Mouse (Mus musculus): ENCODE measurements around the gene Akap6. TPM values are rescaled to one million over a fixed set of nuclear protein-coding genes. Genes with fewer than 3 reads are reported as not detected.

Akap6 gene
- polyA plus RNA-seq, 1 experiment from 2014 or later, result 2.0 TPM

GRCm38 (mm10) chr12:52790350-52790768 lies 91.2 kb downstream of the Akap6 start:
- WGBS, result 14% methylated on average over 8 of the region's 8 CpGs
- H3K4me3 ChIP-seq (replicated peaks; ENCODE audit: low read length), result no peak overlapping the region
- H3K4me2 ChIP-seq (ENCODE audit: low read depth, low read length), result peak overlapping the region; percentile 3; the same call in 1 of the 2 replicates
- H3K36me3 ChIP-seq (ENCODE audit: control insufficient read depth, insufficient read depth, low read length), result no peaks in the 10 kb centered on the region
- no peaks in the 10 kb centered on the region for H3K9me3 ChIP-seq (replicated peaks; ENCODE audit: control insufficient read depth, low read length)
- H3K9ac ChIP-seq (ENCODE audit: low read length), result no peak overlapping the region
- no peaks in the 10 kb centered on the region for H3K27me3 ChIP-seq (ENCODE audit: control insufficient read depth, insufficient read depth, low read length)
- H3K4me1 ChIP-seq (ENCODE audit: control insufficient read depth, insufficient read depth, low read length), result peaks cover 11% of the 10 kb centered on the region
- ATAC-seq (ENCODE audit: insufficient read depth, low FRiP score), result peak; percentile 74; the same call in 1 of the 2 replicates
- H3K27ac ChIP-seq (ENCODE audit: low read length), result no peak overlapping the region

- no peak overlapping the region for H3K9ac ChIP-seq (ENCODE audit: low read length)
- WGBS, result 86% methylated on average over 4 of the region's 4 CpGs
- no peak overlapping the region for H3K4me3 ChIP-seq (replicated peaks; ENCODE audit: low read length)
- H3K4me1 ChIP-seq (ENCODE audit: control insufficient read depth, insufficient read depth, low read length), result peaks cover 11% of the 10 kb centered on the region
- H3K27ac ChIP-seq (ENCODE audit: low read length), result no peak overlapping the region
- no peak for ATAC-seq (ENCODE audit: insufficient read depth, low FRiP score)
- H3K4me2 ChIP-seq (ENCODE audit: low read depth, low read length), result no peak overlapping the region
- H3K36me3 ChIP-seq (ENCODE audit: control insufficient read depth, insufficient read depth, low read length), result no peaks in the 10 kb centered on the region
- H3K27me3 ChIP-seq (ENCODE audit: control insufficient read depth, insufficient read depth, low read length), result no peaks in the 10 kb centered on the region
- no peaks in the 10 kb centered on the region for H3K9me3 ChIP-seq (replicated peaks; ENCODE audit: control insufficient read depth, low read length)
Observed at GRCm38 (mm10) chr12:52794131-52794530, 94.9 kb downstream of the Akap6 start.

- Histone ChIP-seq H3K9ac (ENCODE audit: low read length) (no peak overlapping the region), H3K4me2 (ENCODE audit: low read depth, low read length) (no peak overlapping the region), H3K27me3 (ENCODE audit: control insufficient read depth, insufficient read depth, low read length) (no peaks in the 10 kb centered on the region), H3K4me1 (ENCODE audit: control insufficient read depth, insufficient read depth, low read length) (peaks cover 4% of the 10 kb centered on the region; the same call in 1 of the 2 replicates), H3K9me3 (replicated peaks; ENCODE audit: control insufficient read depth, low read length) (no peaks in the 10 kb centered on the region), H3K36me3 (ENCODE audit: control insufficient read depth, insufficient read depth, low read length) (no peaks in the 10 kb centered on the region), H3K27ac (ENCODE audit: low read length) (no peak overlapping the region), H3K4me3 (replicated peaks; ENCODE audit: low read length) (no peak overlapping the region)
- 84% methylated on average over 18 of the region's 18 CpGs for WGBS
- no peak for ATAC-seq (ENCODE audit: insufficient read depth, low FRiP score)
Observed at GRCm38 (mm10) chr12:52795551-52796470, 96.6 kb downstream of the Akap6 start.

- Histone ChIP-seq H3K27me3 (ENCODE audit: control insufficient read depth, insufficient read depth, low read length) (no peaks in the 10 kb centered on the region), H3K9me3 (replicated peaks; ENCODE audit: control insufficient read depth, low read length) (no peaks in the 10 kb centered on the region), H3K4me1 (ENCODE audit: control insufficient read depth, insufficient read depth, low read length) (peaks cover 2% of the 10 kb centered on the region; the same call in 1 of the 2 replicates), H3K27ac (ENCODE audit: low read length) (no peak overlapping the region), H3K9ac (ENCODE audit: low read length) (no peak overlapping the region), H3K36me3 (ENCODE audit: control insufficient read depth, insufficient read depth, low read length) (no peaks in the 10 kb centered on the region), H3K4me2 (ENCODE audit: low read depth, low read length) (no peak overlapping the region), H3K4me3 (replicated peaks; ENCODE audit: low read length) (no peak overlapping the region)
- WGBS, result 65% methylated on average over 4 of the region's 4 CpGs
- no peak for ATAC-seq (ENCODE audit: insufficient read depth, low FRiP score)
Observed at GRCm38 (mm10) chr12:52796471-52796795, 97.2 kb downstream of the Akap6 start.

DNA sequence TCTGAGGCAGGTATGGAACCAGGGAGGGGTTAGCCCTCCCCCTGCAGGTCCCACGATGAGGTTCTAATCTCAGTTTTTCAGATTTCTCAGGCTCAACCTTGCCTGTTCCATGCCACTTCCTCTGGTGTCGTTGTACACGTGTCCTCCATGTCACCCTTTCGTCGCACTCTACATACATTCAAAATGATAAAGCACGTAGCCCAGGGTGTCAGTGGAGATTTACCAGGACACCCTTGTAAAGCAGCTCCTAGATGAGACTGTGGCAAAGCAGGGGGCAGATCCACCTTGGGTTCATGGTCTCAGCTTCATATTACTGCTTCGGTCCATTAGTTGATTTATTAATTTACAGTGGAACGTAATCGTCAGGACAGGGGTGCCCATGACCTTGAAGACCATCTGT lies 100.5 kb downstream of the Akap6 start:
- WGBS, result 82% methylated on average over 9 of the region's 9 CpGs

GRCm38 (mm10) chr12:52806273-52806672 lies 107.1 kb downstream of the Akap6 start:
- no peak overlapping the region for H3K9ac ChIP-seq (ENCODE audit: low read length)
- H3K9me3 ChIP-seq (replicated peaks; ENCODE audit: control insufficient read depth, low read length), result no peaks in the 10 kb centered on the region
- WGBS, result 75% methylated on average over 3 of the region's 3 CpGs
- H3K4me2 ChIP-seq (ENCODE audit: low read depth, low read length), result no peak overlapping the region
- H3K27me3 ChIP-seq (ENCODE audit: control insufficient read depth, insufficient read depth, low read length), result no peaks in the 10 kb centered on the region
- H3K4me3 ChIP-seq (replicated peaks; ENCODE audit: low read length), result no peak overlapping the region
- ATAC-seq (ENCODE audit: insufficient read depth, low FRiP score), result no peak
- H3K36me3 ChIP-seq (ENCODE audit: control insufficient read depth, insufficient read depth, low read length), result no peaks in the 10 kb centered on the region
- H3K27ac ChIP-seq (ENCODE audit: low read length), result no peak overlapping the region
- 0 out of 2 replicates have a peak, but pooled peaks cover 4% of the 10 kb centered on the region for H3K4me1 ChIP-seq (ENCODE audit: control insufficient read depth, insufficient read depth, low read length)

More for the DNA sequence above, 100.5 kb downstream of the Akap6 start:
- Histone ChIP-seq H3K9ac (ENCODE audit: low read length) (no peak overlapping the region), H3K36me3 (ENCODE audit: control insufficient read depth, insufficient read depth, low read length) (no peaks in the 10 kb centered on the region), H3K9me3 (replicated peaks; ENCODE audit: control insufficient read depth, low read length) (no peaks in the 10 kb centered on the region), H3K4me3 (replicated peaks; ENCODE audit: low read length) (no peak overlapping the region), H3K27ac (ENCODE audit: low read length) (no peak overlapping the region), H3K4me2 (ENCODE audit: low read depth, low read length) (no peak overlapping the region), H3K27me3 (ENCODE audit: control insufficient read depth, insufficient read depth, low read length) (no peaks in the 10 kb centered on the region), H3K4me1 (ENCODE audit: control insufficient read depth, insufficient read depth, low read length) (0 out of 2 replicates have a peak, but pooled peaks cover 4% of the 10 kb centered on the region)
- ATAC-seq (ENCODE audit: insufficient read depth, low FRiP score), result no peak

- H3K27ac ChIP-seq (ENCODE audit: low read length), result no peak overlapping the region
- ATAC-seq (ENCODE audit: insufficient read depth, low FRiP score), result no peak
Observed at GRCm38 (mm10) chr12:52818588-52818987, 119.4 kb downstream of the Akap6 start.

GRCm38 (mm10) chr12:52824774-52825173 lies 125.6 kb downstream of the Akap6 start:
- H3K9ac ChIP-seq (ENCODE audit: low read length), result no peak overlapping the region
- no peak for ATAC-seq (ENCODE audit: insufficient read depth, low FRiP score)
- H3K36me3 ChIP-seq (ENCODE audit: control insufficient read depth, insufficient read depth, low read length), result no peaks in the 10 kb centered on the region
- no peaks in the 10 kb centered on the region for H3K27me3 ChIP-seq (ENCODE audit: control insufficient read depth, insufficient read depth, low read length)
- no peak overlapping the region for H3K4me3 ChIP-seq (replicated peaks; ENCODE audit: low read length)
- H3K9me3 ChIP-seq (replicated peaks; ENCODE audit: control insufficient read depth, low read length), result 0 out of 2 replicates have a peak, but pooled peaks cover 2% of the 10 kb centered on the region
- H3K4me1 ChIP-seq (ENCODE audit: control insufficient read depth, insufficient read depth, low read length), result no peaks in the 10 kb centered on the region
- H3K4me2 ChIP-seq (ENCODE audit: low read depth, low read length), result no peak overlapping the region
- 81% methylated on average over 5 of the region's 5 CpGs for WGBS
- no peak overlapping the region for H3K27ac ChIP-seq (ENCODE audit: low read length)

More at GRCm38 (mm10) chr12:52818588-52818987, 119.4 kb downstream of the Akap6 start:
- Histone ChIP-seq H3K27me3 (ENCODE audit: control insufficient read depth, insufficient read depth, low read length) (no peaks in the 10 kb centered on the region), H3K4me3 (replicated peaks; ENCODE audit: low read length) (no peak overlapping the region), H3K4me2 (ENCODE audit: low read depth, low read length) (no peak overlapping the region), H3K4me1 (ENCODE audit: control insufficient read depth, insufficient read depth, low read length) (no peaks in the 10 kb centered on the region), H3K9me3 (replicated peaks; ENCODE audit: control insufficient read depth, low read length) (0 out of 2 replicates have a peak, but pooled peaks cover 2% of the 10 kb centered on the region), H3K9ac (ENCODE audit: low read length) (no peak overlapping the region), H3K36me3 (ENCODE audit: control insufficient read depth, insufficient read depth, low read length) (no peaks in the 10 kb centered on the region)
- WGBS, result 47% methylated on average over 7 of the region's 7 CpGs
